Mouse (Mus musculus) hindbrain, embryonic 10.5 days (tissue): ENCODE data around the gene Olfr263. TPM values are rescaled to one million over a fixed set of nuclear protein-coding genes. Genes with fewer than 3 reads are reported as not detected.
A peak's percentile ranks its signal among the peaks of the same experiment; 100 is the strongest.

Experiments used
- DNase-seq: peaks from one replicate; pipeline ENCODE4 v3.0.0-alpha.2; 2017; ENCODE audit warnings: low spot score
- H3K27ac ChIP-seq: fragments of 300-500 bp; sonication (generic); 2 replicates; pipeline ENCODE4 v1.5.1; 2016; ENCODE audit warnings: mild to moderate bottlenecking, moderate library complexity
- H3K27me3 ChIP-seq: fragments of 300-500 bp; sonication (generic); 2 replicates; pipeline ENCODE4 v1.6.1; 2016; ENCODE audit warnings: mild to moderate bottlenecking; ENCODE audit not compliant: poor library complexity, insufficient read depth, severe bottlenecking
- H3K36me3 ChIP-seq: fragments of 300-500 bp; sonication (generic); 2 replicates; pipeline ENCODE4 v1.6.1; 2016; ENCODE audit warnings: mild to moderate bottlenecking, moderate library complexity
- H3K4me1 ChIP-seq: fragments of 300-500 bp; sonication (generic); replicated peaks from 2 replicates; pipeline ENCODE4 v1.6.1; 2016; ENCODE audit warnings: mild to moderate bottlenecking
- H3K4me3 ChIP-seq: fragments of 300-500 bp; sonication (generic); 2 replicates; pipeline ENCODE4 v1.5.1; 2016; ENCODE audit warnings: mild to moderate bottlenecking, moderate library complexity
- H3K9me3 ChIP-seq: fragments of 300-500 bp; sonication (generic); 2 replicates; pipeline ENCODE4 v1.6.1; 2016; ENCODE audit warnings: mild to moderate bottlenecking, moderate library complexity
- WGBS: fragments of 180-500 bp; shearing (Covaris S2); methylation state at CpG from one replicate; pipeline ENCODE4 v1.1.7; 2016; 5-methylcytosine and 5-hydroxymethylcytosine counted together
- polyA plus RNA-seq: library from polyadenylated mRNA; unstranded; fragments of >200 nt; fragmentation: Nextera tagmentation; extraction: Ambion mirVana; gene quantifications from 2 replicates; pipeline ENCODE4 v1.2.1, GENCODE M21; 2016

Olfr263 gene
- polyA plus RNA-seq, 1 experiment from 2014 or later = not detected

- Histone ChIP-seq H3K4me1 (peaks cover 31% of the 10 kb centered on the region), H3K9me3 (no peaks in the 10 kb centered on the region), H3K4me3 (peak overlapping the region; percentile 61), H3K27me3 (no peaks in the 10 kb centered on the region), H3K36me3 (no peaks in the 10 kb centered on the region), H3K27ac (peak overlapping the region; percentile 13; the same call in 1 of the 2 replicates)
- DNase-seq = peak; percentile 81
- under 1% methylated on average over 16 of the region's 16 CpGs for WGBS
Measured at GRCm38 (mm10) chr13:21172241-21173027, 43.0 kb downstream of the Olfr263 start.

- peak overlapping the region; percentile 13; the same call in 1 of the 2 replicates for H3K27ac ChIP-seq
- no peaks in the 10 kb centered on the region for H3K27me3 ChIP-seq
- H3K4me3 ChIP-seq = peak overlapping the region; percentile 61
- H3K4me1 ChIP-seq = peaks cover 31% of the 10 kb centered on the region
- DNase-seq = peak; percentile 72
- H3K36me3 ChIP-seq = no peaks in the 10 kb centered on the region
- no peaks in the 10 kb centered on the region for H3K9me3 ChIP-seq
- under 1% methylated on average over 11 of the region's 11 CpGs for WGBS
Measured at GRCm38 (mm10) chr13:21173072-21173471, 43.6 kb downstream of the Olfr263 start.

- WGBS = 69% methylated on average over 11 of the region's 11 CpGs
- peaks cover 28% of the 10 kb centered on the region for H3K4me1 ChIP-seq
- DNase-seq = no peak
- no peaks in the 10 kb centered on the region for H3K27me3 ChIP-seq
- H3K9me3 ChIP-seq = no peaks in the 10 kb centered on the region
- peaks cover 1% of the 10 kb centered on the region; the same call in 1 of the 2 replicates for H3K36me3 ChIP-seq
- no peak overlapping the region for H3K27ac ChIP-seq
- H3K4me3 ChIP-seq = no peak overlapping the region
Measured at GRCm38 (mm10) chr13:21176733-21177132, 47.3 kb downstream of the Olfr263 start.

GRCm38 (mm10) chr13:21177657-21178056 lies 48.2 kb downstream of the Olfr263 start:
- peaks cover 10% of the 10 kb centered on the region for H3K36me3 ChIP-seq
- no peaks in the 10 kb centered on the region for H3K27me3 ChIP-seq
- H3K27ac ChIP-seq = no peak overlapping the region
- 68% methylated on average over 5 of the region's 5 CpGs for WGBS
- no peak overlapping the region for H3K4me3 ChIP-seq
- no peak for DNase-seq
- peaks cover 34% of the 10 kb centered on the region for H3K4me1 ChIP-seq
- H3K9me3 ChIP-seq = no peaks in the 10 kb centered on the region

GRCm38 (mm10) chr13:21178364-21178763 lies 48.9 kb downstream of the Olfr263 start:
- H3K4me3 ChIP-seq = peak overlapping the region; percentile 99; the same call in 1 of the 2 replicates
- H3K27me3 ChIP-seq = no peaks in the 10 kb centered on the region
- peaks cover 34% of the 10 kb centered on the region for H3K4me1 ChIP-seq
- no peaks in the 10 kb centered on the region for H3K9me3 ChIP-seq
- DNase-seq = no peak
- H3K27ac ChIP-seq = peak overlapping the region; percentile 5; the same call in 1 of the 2 replicates
- H3K36me3 ChIP-seq = peaks cover 17% of the 10 kb centered on the region
- 85% methylated on average over 5 of the region's 5 CpGs for WGBS

- Histone ChIP-seq H3K4me1 (peaks cover 34% of the 10 kb centered on the region), H3K9me3 (no peaks in the 10 kb centered on the region), H3K4me3 (peak within 1 kb of the TSS; percentile 99), H3K27me3 (no peaks in the 10 kb centered on the region), H3K27ac (peak within 1 kb of the TSS; percentile 97), H3K36me3 (peaks cover 27% of the 10 kb centered on the region)
- no peak for DNase-seq
- under 1% methylated on average over 15 of the region's 15 CpGs for WGBS
Measured at GRCm38 (mm10) chr13:21179367-21179723, 49.9 kb downstream of the Olfr263 start, which contains the start of gene Trim27. Gene Trim27 (plus strand): TSS chr13:21179445.

- no peaks in the 10 kb centered on the region for H3K9me3 ChIP-seq
- H3K4me1 ChIP-seq = peaks cover 34% of the 10 kb centered on the region
- H3K27ac ChIP-seq = peak overlapping the region; percentile 97
- peak; percentile 90 for DNase-seq
- under 1% methylated on average over 80 of the region's 80 CpGs for WGBS
- peaks cover 33% of the 10 kb centered on the region for H3K36me3 ChIP-seq
- H3K27me3 ChIP-seq = no peaks in the 10 kb centered on the region
- H3K4me3 ChIP-seq = peak overlapping the region; percentile 99
Measured at GRCm38 (mm10) chr13:21179724-21180550, 50.5 kb downstream of the Olfr263 start.

GRCm38 (mm10) chr13:21180551-21181530 lies 51.4 kb downstream of the Olfr263 start:
- under 1% methylated on average over 71 of the region's 71 CpGs for WGBS
- Histone ChIP-seq H3K36me3 (peaks cover 42% of the 10 kb centered on the region), H3K9me3 (no peaks in the 10 kb centered on the region), H3K27me3 (no peaks in the 10 kb centered on the region), H3K4me1 (peaks cover 34% of the 10 kb centered on the region), H3K4me3 (peak overlapping the region; percentile 99), H3K27ac (peak overlapping the region; percentile 97)
- DNase-seq = peak; percentile 81

- Histone ChIP-seq H3K27ac (no peak overlapping the region), H3K27me3 (no peaks in the 10 kb centered on the region), H3K4me1 (peaks cover 34% of the 10 kb centered on the region), H3K9me3 (no peaks in the 10 kb centered on the region), H3K4me3 (peak overlapping the region; percentile 99), H3K36me3 (peaks cover 54% of the 10 kb centered on the region)
- no peak for DNase-seq
- 83% methylated on average over 7 of the region's 7 CpGs for WGBS
Measured at GRCm38 (mm10) chr13:21181996-21182395, 52.6 kb downstream of the Olfr263 start.

GRCm38 (mm10) chr13:21183066-21183465 lies 53.6 kb downstream of the Olfr263 start:
- Histone ChIP-seq H3K9me3 (no peaks in the 10 kb centered on the region), H3K36me3 (peaks cover 64% of the 10 kb centered on the region), H3K4me1 (peaks cover 34% of the 10 kb centered on the region), H3K27ac (no peak overlapping the region), H3K4me3 (no peak overlapping the region), H3K27me3 (no peaks in the 10 kb centered on the region)
- no peak for DNase-seq
- 94% methylated on average over 6 of the region's 6 CpGs for WGBS

- Histone ChIP-seq H3K4me1 (peaks cover 30% of the 10 kb centered on the region), H3K27me3 (no peaks in the 10 kb centered on the region), H3K4me3 (no peak overlapping the region), H3K36me3 (peaks cover 70% of the 10 kb centered on the region), H3K27ac (no peak overlapping the region), H3K9me3 (no peaks in the 10 kb centered on the region)
- DNase-seq = no peak
- 95% methylated on average over 7 of the region's 7 CpGs for WGBS
Measured at GRCm38 (mm10) chr13:21183661-21184060, 54.2 kb downstream of the Olfr263 start.

- Histone ChIP-seq H3K27me3 (no peaks in the 10 kb centered on the region), H3K4me1 (peaks cover 23% of the 10 kb centered on the region), H3K36me3 (peaks cover 89% of the 10 kb centered on the region), H3K27ac (no peak overlapping the region), H3K4me3 (no peak overlapping the region), H3K9me3 (no peaks in the 10 kb centered on the region)
- 91% methylated on average over 4 of the region's 4 CpGs for WGBS
- no peak for DNase-seq
Measured at GRCm38 (mm10) chr13:21185521-21185920, 56.1 kb downstream of the Olfr263 start.
